Mouse (Mus musculus) heart, embryonic 16.5 days (tissue): ENCODE results near the gene Ldhd. TPM values are rescaled to one million over a fixed set of nuclear protein-coding genes. Genes with fewer than 3 reads are reported as not detected.

Experiments
- ATAC-seq: fragments of 200-750 bp; cut with Nextera tagmentation; replicated peaks from 2 replicates; pipeline ENCODE4 v1.8.0; 2017; ENCODE audit warnings: moderate number of reproducible peaks; ENCODE audit not compliant: insufficient read depth, low FRiP score; ENCODE audit errors: extremely low read depth
- H3K27ac ChIP-seq: fragments of 300-500 bp; sonication (generic); 2 replicates; pipeline ENCODE4 v1.5.1; 2014; ENCODE audit warnings: mild to moderate bottlenecking, low read length, control low read depth, moderate library complexity
- H3K27me3 ChIP-seq: fragments of 300-500 bp; sonication (generic); 2 replicates; pipeline ENCODE4 v1.6.1; 2014; ENCODE audit warnings: low read length, mixed read lengths; ENCODE audit not compliant: control insufficient read depth, insufficient read depth
- H3K36me3 ChIP-seq: fragments of 300-500 bp; sonication (generic); 2 replicates; pipeline ENCODE4 v1.6.1; 2014; ENCODE audit not compliant: control insufficient read depth, insufficient read depth
- H3K4me1 ChIP-seq: fragments of 300-500 bp; sonication (generic); 2 replicates; pipeline ENCODE4 v1.6.1; 2014; ENCODE audit warnings: low read length, mixed read lengths; ENCODE audit not compliant: control insufficient read depth, insufficient read depth
- H3K4me2 ChIP-seq: fragments of 300-500 bp; sonication (generic); 2 replicates; pipeline ENCODE4 v1.6.1; 2014; ENCODE audit warnings: low read depth, mild to moderate bottlenecking, control low read depth, low read length
- H3K4me3 ChIP-seq: fragments of 300-500 bp; sonication (generic); 2 replicates; pipeline ENCODE4 v1.5.1; 2014; ENCODE audit warnings: mild to moderate bottlenecking, control low read depth, low read length
- H3K9ac ChIP-seq: fragments of 300-500 bp; sonication (generic); 2 replicates; pipeline ENCODE4 v1.6.1; 2014; ENCODE audit warnings: low read length, control low read depth
- H3K9me3 ChIP-seq: fragments of 300-500 bp; sonication (generic); replicated peaks from 2 replicates; pipeline ENCODE4 v1.6.1; 2016; ENCODE audit warnings: low read length; ENCODE audit not compliant: control insufficient read depth
- WGBS: fragments of 180-500 bp; shearing (Covaris S2); extraction: QIAGEN DNeasy Blood & Tissue Kit; methylation state at CpG from one replicate; pipeline ENCODE4 v1.1.7; 2014; 5-methylcytosine and 5-hydroxymethylcytosine counted together
- polyA plus RNA-seq: library from polyadenylated mRNA; unstranded; fragments of >200 nt; fragmentation: Nextera tagmentation; extraction: Ambion mirVana; gene quantifications from 2 replicates; pipeline ENCODE4 v1.2.1, GENCODE M21; 2015

Ldhd gene
- polyA plus RNA-seq, 1 experiment from 2014 or later, result 1.2 TPM

DNA sequence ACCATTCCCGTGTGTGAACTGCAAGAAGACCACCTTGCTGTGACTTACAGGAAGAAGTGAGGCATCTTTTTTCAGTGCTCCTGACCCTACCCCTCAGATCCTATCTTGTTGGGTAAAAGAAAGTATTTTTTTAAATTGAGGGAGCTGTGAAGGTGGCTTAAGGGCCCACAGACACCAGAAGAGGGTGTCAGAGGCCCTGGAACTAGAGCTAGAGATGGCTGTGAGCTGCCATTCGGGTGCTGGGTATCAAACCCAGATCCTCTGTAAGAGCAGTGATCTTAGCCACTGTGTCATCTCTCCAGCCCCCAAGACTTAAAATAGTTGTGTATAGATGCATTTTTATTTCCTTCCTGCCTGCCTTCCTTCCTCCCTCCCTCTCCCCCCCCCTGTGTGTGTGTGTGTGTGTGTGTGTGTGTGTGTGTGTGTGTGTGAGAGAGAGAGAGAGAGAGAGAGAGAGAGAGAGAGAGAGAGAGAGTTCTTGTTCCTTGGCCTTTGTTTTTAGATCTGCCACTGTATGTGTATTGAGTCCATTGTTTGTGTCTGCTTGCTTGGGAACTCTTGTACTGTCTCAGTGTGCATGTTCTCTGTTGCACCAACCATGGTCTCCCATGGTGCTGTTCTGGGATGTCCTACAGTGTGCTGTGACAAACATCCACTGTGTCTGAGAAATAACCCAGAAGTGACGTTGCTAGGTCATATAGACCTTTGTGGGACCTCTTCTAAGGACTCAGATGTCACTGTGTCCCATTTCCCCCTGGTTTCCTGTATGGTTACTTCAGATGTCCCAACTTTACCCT is 35.9 kb downstream of the Ldhd start:
- WGBS, result 57% methylated on average over 3 of the region's 3 CpGs
- H3K9ac ChIP-seq, result peak overlapping the region; percentile 13; the same call in 1 of the 2 replicates
- no peak for ATAC-seq
- H3K27me3 ChIP-seq, result no peaks in the 10 kb centered on the region
- no peak overlapping the region for H3K4me3 ChIP-seq
- H3K27ac ChIP-seq, result peak overlapping the region; percentile 92
- H3K36me3 ChIP-seq, result no peaks in the 10 kb centered on the region
- H3K9me3 ChIP-seq, result no peaks in the 10 kb centered on the region
- 0 out of 2 replicates have a peak overlapping the region, but pooled peaks have one; percentile 61 for H3K4me2 ChIP-seq
- H3K4me1 ChIP-seq, result peaks cover 72% of the 10 kb centered on the region

GRCm38 (mm10) chr8:111592390-111592910 is 37.7 kb downstream of the Ldhd start:
- H3K4me1 ChIP-seq, result peaks cover 59% of the 10 kb centered on the region
- ATAC-seq, result no peak
- no peak overlapping the region for H3K4me2 ChIP-seq
- no peak overlapping the region for H3K9ac ChIP-seq
- no peaks in the 10 kb centered on the region for H3K36me3 ChIP-seq
- H3K9me3 ChIP-seq, result no peaks in the 10 kb centered on the region
- no peaks in the 10 kb centered on the region for H3K27me3 ChIP-seq
- H3K27ac ChIP-seq, result no peak overlapping the region
- no peak overlapping the region for H3K4me3 ChIP-seq
- WGBS, result 76% methylated on average over 7 of the region's 7 CpGs

GRCm38 (mm10) chr8:111591176-111591575 is 39.0 kb downstream of the Ldhd start:
- no peak overlapping the region for H3K4me3 ChIP-seq
- peaks cover 46% of the 10 kb centered on the region for H3K4me1 ChIP-seq
- no peaks in the 10 kb centered on the region for H3K36me3 ChIP-seq
- no peak overlapping the region for H3K4me2 ChIP-seq
- H3K9me3 ChIP-seq, result no peaks in the 10 kb centered on the region
- H3K27ac ChIP-seq, result no peak overlapping the region
- H3K9ac ChIP-seq, result no peak overlapping the region
- no peaks in the 10 kb centered on the region for H3K27me3 ChIP-seq
- no peak for ATAC-seq

GRCm38 (mm10) chr8:111590214-111590613 is 40.0 kb downstream of the Ldhd start:
- peaks cover 37% of the 10 kb centered on the region for H3K4me1 ChIP-seq
- ATAC-seq, result no peak
- WGBS, result 72% methylated on average over 3 of the region's 3 CpGs
- no peaks in the 10 kb centered on the region for H3K36me3 ChIP-seq
- no peak overlapping the region for H3K4me2 ChIP-seq
- no peak overlapping the region for H3K4me3 ChIP-seq
- no peaks in the 10 kb centered on the region for H3K9me3 ChIP-seq
- no peak overlapping the region for H3K27ac ChIP-seq
- no peak overlapping the region for H3K9ac ChIP-seq
- H3K27me3 ChIP-seq, result no peaks in the 10 kb centered on the region

DNA sequence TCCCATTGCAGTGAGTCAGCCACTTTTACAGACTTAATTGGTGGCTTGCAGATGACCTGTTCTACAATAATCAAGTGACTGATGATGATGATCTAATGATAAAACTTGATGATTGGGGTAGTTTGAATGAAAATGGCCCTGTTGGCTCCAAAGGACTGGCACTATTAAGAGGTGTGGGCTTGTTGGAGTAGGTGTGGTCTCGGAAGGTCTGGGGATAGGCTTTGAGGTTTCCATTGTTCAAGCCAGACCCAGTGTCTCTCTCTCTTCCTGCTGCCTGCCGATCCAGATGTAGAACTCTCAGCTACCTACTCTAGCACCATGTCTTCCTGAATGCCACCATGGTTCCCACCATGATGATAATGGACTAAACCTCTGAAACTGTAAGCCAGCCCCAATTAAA is 41.8 kb downstream of the Ldhd start:
- Histone ChIP-seq H3K4me2 (no peak overlapping the region), H3K4me1 (peaks cover 18% of the 10 kb centered on the region), H3K36me3 (0 out of 2 replicates have a peak, but pooled peaks cover 4% of the 10 kb centered on the region), H3K27me3 (no peaks in the 10 kb centered on the region), H3K27ac (no peak overlapping the region), H3K9me3 (peaks cover 3% of the 10 kb centered on the region), H3K9ac (no peak overlapping the region), H3K4me3 (no peak overlapping the region)
- no peak for ATAC-seq
- WGBS, result 92% methylated on average over 2 of the region's 2 CpGs

DNA sequence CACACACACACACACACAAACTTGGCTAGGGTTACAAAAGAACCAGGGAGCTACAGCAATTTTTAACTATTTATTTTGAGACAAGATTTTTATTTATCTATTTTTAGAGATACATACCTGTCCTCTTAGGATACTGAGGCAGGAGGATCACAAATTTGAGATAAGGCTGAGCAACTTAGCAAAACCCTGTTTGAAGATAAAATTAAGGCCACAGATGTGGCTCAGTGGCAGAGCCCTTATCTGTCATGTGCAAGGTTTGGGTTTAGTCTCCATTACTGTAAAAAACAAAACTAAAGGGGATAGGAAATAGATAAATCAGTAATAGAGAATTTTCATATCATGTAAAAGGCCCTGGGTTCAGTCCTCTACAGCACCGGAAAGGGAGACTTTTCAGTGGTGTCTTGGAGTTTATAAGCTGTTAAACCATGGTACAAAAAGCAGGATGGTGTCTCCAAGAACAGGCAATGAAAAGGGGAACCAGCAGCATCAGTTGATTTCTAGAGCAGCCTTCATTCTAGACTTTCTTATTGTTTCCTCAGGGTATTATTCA is 42.6 kb downstream of the Ldhd start:
- no peak for ATAC-seq
- Histone ChIP-seq H3K27ac (no peak overlapping the region), H3K4me1 (peaks cover 15% of the 10 kb centered on the region), H3K9ac (no peak overlapping the region), H3K9me3 (peaks cover 3% of the 10 kb centered on the region), H3K27me3 (no peaks in the 10 kb centered on the region), H3K4me2 (no peak overlapping the region), H3K36me3 (0 out of 2 replicates have a peak, but pooled peaks cover 4% of the 10 kb centered on the region), H3K4me3 (no peak overlapping the region)
- WGBS, result 85% methylated on average over 1 of the region's 1 CpGs

- ATAC-seq, result no peak
- no peak overlapping the region for H3K4me2 ChIP-seq
- H3K9me3 ChIP-seq, result peaks cover 3% of the 10 kb centered on the region
- no peak overlapping the region for H3K4me3 ChIP-seq
- H3K9ac ChIP-seq, result no peak overlapping the region
- H3K27me3 ChIP-seq, result no peaks in the 10 kb centered on the region
- no peak overlapping the region for H3K27ac ChIP-seq
- H3K36me3 ChIP-seq, result 0 out of 2 replicates have a peak, but pooled peaks cover 4% of the 10 kb centered on the region
- peaks cover 5% of the 10 kb centered on the region; the same call in 1 of the 2 replicates for H3K4me1 ChIP-seq
- WGBS, result 86% methylated on average over 3 of the region's 3 CpGs
These were observed 45.2 kb downstream of the Ldhd start for GRCm38 (mm10) chr8:111584946-111585345.

DNA sequence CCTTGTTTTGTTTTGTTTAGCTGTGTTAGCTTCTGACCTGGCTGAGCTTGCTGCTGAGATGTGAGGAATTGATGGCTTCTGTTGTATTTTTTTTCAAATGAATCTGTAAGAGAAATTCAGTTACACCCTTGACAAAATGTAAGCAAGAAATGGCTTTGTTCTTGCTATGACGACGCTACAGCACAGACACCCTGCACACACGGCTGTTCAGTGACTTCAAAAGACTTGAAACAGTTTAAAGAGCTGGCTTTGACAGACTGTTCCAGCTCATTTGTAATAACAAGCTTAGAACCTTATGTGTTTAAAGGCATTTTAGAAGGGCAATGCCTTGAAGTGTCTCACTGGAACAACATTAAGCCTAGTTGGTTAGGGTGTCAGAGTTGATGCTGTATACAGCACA is 47.8 kb downstream of the Ldhd start:
- 74% methylated on average over 3 of the region's 3 CpGs for WGBS
- H3K4me2 ChIP-seq, result no peak overlapping the region
- no peak overlapping the region for H3K9ac ChIP-seq

DNA sequence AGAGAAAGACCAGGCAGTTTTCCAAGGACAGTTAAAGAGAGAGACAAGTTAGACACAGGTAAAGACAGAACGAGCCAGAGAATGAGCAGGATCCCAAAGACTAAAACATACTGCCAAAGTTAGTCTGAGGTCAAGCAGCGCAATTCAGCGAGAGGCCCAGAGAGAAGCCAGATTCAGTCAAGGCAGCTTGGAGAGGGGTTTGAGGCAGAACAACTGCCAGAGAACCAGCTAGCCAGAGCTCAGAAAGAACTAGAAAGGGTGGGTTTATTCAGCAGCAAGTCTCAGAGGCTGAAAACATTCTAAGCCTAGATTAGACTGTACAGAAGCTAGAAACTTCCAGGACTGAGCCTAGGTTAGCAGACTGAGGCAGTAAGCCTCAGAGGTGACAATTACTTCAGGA is 49.9 kb downstream of the Ldhd start:
- no peak overlapping the region for H3K9ac ChIP-seq
- 0 out of 2 replicates have a peak, but pooled peaks cover 8% of the 10 kb centered on the region for H3K36me3 ChIP-seq
- no peak overlapping the region for H3K4me3 ChIP-seq
- whole genome bisulfite sequencing, result 72% methylated on average over 3 of the region's 3 CpGs
- H3K4me2 ChIP-seq, result no peak overlapping the region
- H3K9me3 ChIP-seq, result peaks cover 3% of the 10 kb centered on the region
- ATAC-seq, result no peak
- H3K4me1 ChIP-seq, result peaks cover 7% of the 10 kb centered on the region; the same call in 1 of the 2 replicates
- no peaks in the 10 kb centered on the region for H3K27me3 ChIP-seq
- H3K27ac ChIP-seq, result no peak overlapping the region

More for the DNA sequence above, 47.8 kb downstream of the Ldhd start:
- no peak for ATAC-seq
- Histone ChIP-seq H3K9me3 (peaks cover 3% of the 10 kb centered on the region), H3K4me3 (no peak overlapping the region), H3K27ac (no peak overlapping the region), H3K36me3 (0 out of 2 replicates have a peak, but pooled peaks cover 4% of the 10 kb centered on the region), H3K27me3 (no peaks in the 10 kb centered on the region), H3K4me1 (peaks cover 7% of the 10 kb centered on the region; the same call in 1 of the 2 replicates)
